Mouse (Mus musculus): ENCODE measurements at regions not wholly inside any gene's neighbourhood (a gene's known extent, or its start where the extent isn't known, plus 50 kb on each side); places are given as distances from the start of the nearest gene placed in this dataset.
A peak's percentile ranks its signal among the peaks of the same experiment; 100 is the strongest.

DNA sequence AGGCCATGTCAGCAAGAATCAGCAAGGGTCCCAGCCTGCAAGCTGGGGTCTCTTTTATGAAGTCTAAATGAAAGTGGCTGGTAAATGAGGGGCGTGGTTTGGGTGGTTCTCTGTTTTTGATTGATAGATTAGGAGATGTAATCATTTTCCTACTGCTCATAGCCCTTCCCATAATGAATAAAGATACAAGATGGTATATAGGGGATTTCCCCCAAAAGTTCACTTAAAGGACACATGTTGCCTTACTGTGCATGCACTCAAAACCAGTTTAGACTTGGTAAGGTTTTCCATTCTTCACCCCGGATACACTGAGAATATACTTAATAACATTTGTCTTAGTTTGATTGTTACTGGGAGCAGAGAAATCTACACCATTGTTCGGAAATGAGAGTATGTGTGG lies 262.4 kb upstream of the Zfp703 start:
- H3K27me3 ChIP-seq (ENCODE audit: insufficient read depth, poor library complexity, severe bottlenecking) = 0 out of 2 replicates have a peak, but pooled peaks cover 3% of the 10 kb centered on the region
- 93% methylated on average over 3 of the region's 3 CpGs for WGBS
- H3K4me1 ChIP-seq (replicated peaks) = peaks cover 10% of the 10 kb centered on the region
- no peak for DNase-seq (ENCODE audit: low spot score)
- no peak overlapping the region for H3K4me3 ChIP-seq
- no peaks in the 10 kb centered on the region for H3K36me3 ChIP-seq
- 0 out of 2 replicates have a peak, but pooled peaks cover 3% of the 10 kb centered on the region for H3K9me3 ChIP-seq
- H3K27ac ChIP-seq = no peak overlapping the region

DNA sequence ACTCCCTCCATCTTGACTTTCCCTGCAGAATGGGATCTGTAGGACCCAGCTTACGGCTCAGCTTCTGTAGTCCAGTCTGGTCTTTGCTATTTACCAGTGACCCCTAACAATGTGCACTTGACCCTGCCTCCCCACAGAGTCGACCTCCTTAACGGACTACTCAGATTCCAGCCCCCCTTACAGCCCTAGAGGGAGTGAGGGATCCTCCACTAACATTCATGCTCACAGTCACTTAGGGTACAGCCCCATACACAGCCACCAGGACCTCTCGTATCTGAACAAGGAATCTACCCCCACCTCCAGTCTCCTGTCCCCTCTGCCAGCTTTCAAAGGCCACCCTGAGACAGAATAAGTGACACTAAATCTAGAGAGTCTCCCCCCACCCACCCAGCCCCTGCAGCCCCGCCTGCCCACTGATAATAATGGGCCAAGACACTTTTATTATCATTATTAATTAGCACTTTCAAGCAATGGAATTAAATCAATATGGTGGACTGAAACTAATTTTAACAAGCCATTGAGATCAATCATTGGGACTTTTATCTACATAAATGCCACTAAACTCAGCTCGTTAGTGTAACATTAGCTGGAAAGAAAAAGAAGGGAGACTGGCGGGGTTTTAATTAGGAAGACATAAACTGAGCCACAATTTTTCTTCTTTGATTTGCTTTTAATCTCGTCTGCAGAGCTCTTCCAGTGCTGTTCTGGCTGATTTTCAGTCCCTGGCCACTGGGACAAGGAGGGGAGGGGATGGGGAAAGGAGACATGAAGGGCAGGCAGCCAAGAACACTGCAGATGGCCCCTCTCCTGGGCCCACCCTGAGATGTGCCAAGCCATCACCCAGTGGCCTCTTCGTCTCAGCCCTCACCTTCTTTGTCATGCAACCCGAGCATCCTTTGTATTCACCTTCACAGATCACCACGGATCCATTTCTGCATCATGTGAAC lies 258.4 kb upstream of the Zfp703 start:
- Histone ChIP-seq H3K4me3 (no peak overlapping the region), H3K27me3 (ENCODE audit: insufficient read depth, poor library complexity, severe bottlenecking) (0 out of 2 replicates have a peak, but pooled peaks cover 3% of the 10 kb centered on the region), H3K27ac (no peak overlapping the region), H3K4me1 (replicated peaks) (peaks cover 7% of the 10 kb centered on the region), H3K9me3 (0 out of 2 replicates have a peak, but pooled peaks cover 3% of the 10 kb centered on the region), H3K36me3 (no peaks in the 10 kb centered on the region)
- no peak for DNase-seq (ENCODE audit: low spot score)
- 66% methylated on average over 11 of the region's 11 CpGs for WGBS

DNA sequence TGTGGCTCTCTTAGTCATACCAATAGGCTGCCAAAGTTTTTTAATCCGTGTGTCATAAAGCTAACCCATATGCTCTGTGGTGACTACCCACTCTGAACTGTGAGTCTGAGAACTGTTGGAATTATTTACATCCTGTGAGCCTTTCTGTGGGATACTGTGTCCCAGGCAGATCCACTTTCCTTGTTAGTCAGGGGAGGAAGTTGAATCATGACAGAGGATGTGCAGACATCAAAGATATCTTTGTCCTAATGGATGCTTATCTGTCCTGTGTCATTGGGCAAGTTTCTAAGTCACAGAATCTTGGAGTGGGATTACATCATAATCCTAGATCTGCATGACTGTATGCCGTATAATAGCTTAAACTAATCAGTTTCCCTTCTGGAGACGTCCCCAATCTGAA lies 254.4 kb upstream of the Zfp703 start:
- WGBS = 78% methylated on average over 3 of the region's 3 CpGs
- Histone ChIP-seq H3K4me3 (no peak overlapping the region), H3K27me3 (ENCODE audit: insufficient read depth, poor library complexity, severe bottlenecking) (no peaks in the 10 kb centered on the region), H3K9me3 (0 out of 2 replicates have a peak, but pooled peaks cover 3% of the 10 kb centered on the region), H3K36me3 (no peaks in the 10 kb centered on the region), H3K4me1 (replicated peaks) (peaks cover 7% of the 10 kb centered on the region), H3K27ac (no peak overlapping the region)
- DNase-seq (ENCODE audit: low spot score) = no peak

DNA sequence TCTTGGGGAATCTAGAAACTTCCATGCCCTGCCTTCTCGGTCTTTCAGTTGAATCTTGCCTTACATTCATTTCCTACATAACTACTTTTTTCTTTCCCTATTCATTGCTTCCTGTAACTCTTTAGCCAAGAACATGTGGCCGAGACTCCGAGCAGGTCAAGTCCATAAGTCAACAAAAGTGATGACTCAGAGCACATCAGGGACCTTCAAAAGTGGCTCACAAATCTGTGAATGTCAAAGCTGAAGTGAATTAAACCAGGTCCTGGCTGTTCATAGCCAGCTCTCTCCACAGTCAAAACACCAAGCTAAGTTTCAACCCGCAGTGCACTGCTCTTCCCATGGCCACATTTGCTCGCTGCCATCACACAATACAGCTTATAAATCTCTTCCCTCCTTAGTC lies 252.5 kb upstream of the Zfp703 start:
- Histone ChIP-seq H3K4me1 (replicated peaks) (no peaks in the 10 kb centered on the region), H3K27ac (no peak overlapping the region), H3K4me3 (no peak overlapping the region), H3K9me3 (0 out of 2 replicates have a peak, but pooled peaks cover 1% of the 10 kb centered on the region), H3K36me3 (no peaks in the 10 kb centered on the region), H3K27me3 (ENCODE audit: insufficient read depth, poor library complexity, severe bottlenecking) (no peaks in the 10 kb centered on the region)
- WGBS = 91% methylated on average over 5 of the region's 5 CpGs
- DNase-seq (ENCODE audit: low spot score) = no peak

DNA sequence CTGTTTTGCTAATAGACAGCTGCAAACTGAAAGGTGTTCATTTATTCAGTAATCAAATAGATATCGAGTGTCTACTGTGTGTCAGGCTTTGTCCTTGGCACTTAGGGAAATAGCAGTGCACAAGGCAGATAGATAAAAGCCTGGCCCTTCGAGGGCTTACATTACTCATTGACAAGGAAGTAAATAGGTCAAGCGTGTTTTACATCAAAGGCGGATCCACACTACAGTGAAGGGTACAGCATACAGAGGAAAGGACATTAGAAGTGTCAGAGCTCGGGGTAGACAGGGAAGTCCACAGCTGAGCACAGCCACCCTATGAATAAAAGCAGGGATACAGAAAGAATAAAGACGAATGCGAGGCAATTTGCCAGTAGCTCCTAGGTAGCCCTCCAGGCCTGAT lies 251.6 kb upstream of the Zfp703 start:
- H3K4me1 ChIP-seq (replicated peaks) = no peaks in the 10 kb centered on the region
- no peaks in the 10 kb centered on the region for H3K36me3 ChIP-seq
- DNase-seq (ENCODE audit: low spot score) = no peak
- no peaks in the 10 kb centered on the region for H3K27me3 ChIP-seq (ENCODE audit: insufficient read depth, poor library complexity, severe bottlenecking)
- H3K9me3 ChIP-seq = no peaks in the 10 kb centered on the region
- WGBS = 82% methylated on average over 7 of the region's 7 CpGs
- no peak overlapping the region for H3K27ac ChIP-seq
- H3K4me3 ChIP-seq = no peak overlapping the region

DNA sequence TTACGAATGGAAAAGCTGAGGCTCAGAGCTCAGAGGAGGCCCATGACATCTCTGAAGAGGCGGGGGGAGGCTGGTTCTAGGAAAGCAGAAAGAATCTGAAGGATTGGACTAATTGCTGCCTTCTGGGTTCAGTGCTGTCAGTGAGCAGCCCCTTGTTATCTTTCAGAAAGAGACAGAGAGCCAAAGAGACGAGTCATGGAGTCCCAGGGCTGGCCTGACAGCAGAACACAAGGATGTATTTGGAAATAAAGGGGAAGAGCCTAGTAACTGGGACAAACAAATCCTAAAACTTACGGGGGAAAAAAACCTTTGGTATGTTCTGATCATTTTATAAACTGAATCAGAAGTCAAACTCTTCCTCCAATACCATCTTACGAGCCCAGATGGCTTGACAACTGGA lies 247.8 kb upstream of the Zfp703 start:
- no peaks in the 10 kb centered on the region for H3K4me1 ChIP-seq (replicated peaks)
- no peak overlapping the region for H3K27ac ChIP-seq
- WGBS = 85% methylated on average over 5 of the region's 5 CpGs
- no peaks in the 10 kb centered on the region for H3K27me3 ChIP-seq (ENCODE audit: insufficient read depth, poor library complexity, severe bottlenecking)
- H3K4me3 ChIP-seq = no peak overlapping the region
- no peaks in the 10 kb centered on the region for H3K9me3 ChIP-seq
- H3K36me3 ChIP-seq = no peaks in the 10 kb centered on the region
- DNase-seq (ENCODE audit: low spot score) = no peak

DNA sequence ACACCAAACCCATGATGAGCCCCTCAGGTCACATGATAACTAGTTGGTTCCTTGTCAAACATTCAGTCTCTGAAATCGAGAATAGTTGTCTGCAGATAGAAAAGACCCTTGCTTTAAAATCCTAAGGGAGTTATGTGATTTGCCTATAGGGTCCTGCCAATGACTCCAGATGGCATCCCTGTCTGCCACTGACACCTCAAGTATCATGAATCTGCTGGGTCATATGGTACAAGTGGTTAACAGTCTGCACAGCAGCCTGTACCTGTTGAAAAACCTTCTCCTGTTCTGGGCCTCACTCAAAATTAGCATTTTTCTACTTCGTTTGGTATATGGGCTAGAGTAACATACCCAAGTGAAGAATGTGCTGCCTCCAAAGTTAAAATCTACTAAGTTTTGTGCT lies 246.0 kb upstream of the Zfp703 start:
- Histone ChIP-seq H3K4me1 (replicated peaks) (no peaks in the 10 kb centered on the region), H3K27me3 (ENCODE audit: insufficient read depth, poor library complexity, severe bottlenecking) (no peaks in the 10 kb centered on the region), H3K36me3 (no peaks in the 10 kb centered on the region), H3K27ac (no peak overlapping the region), H3K9me3 (no peaks in the 10 kb centered on the region), H3K4me3 (no peak overlapping the region)
- 81% methylated on average over 2 of the region's 2 CpGs for WGBS
- no peak for DNase-seq (ENCODE audit: low spot score)

DNA sequence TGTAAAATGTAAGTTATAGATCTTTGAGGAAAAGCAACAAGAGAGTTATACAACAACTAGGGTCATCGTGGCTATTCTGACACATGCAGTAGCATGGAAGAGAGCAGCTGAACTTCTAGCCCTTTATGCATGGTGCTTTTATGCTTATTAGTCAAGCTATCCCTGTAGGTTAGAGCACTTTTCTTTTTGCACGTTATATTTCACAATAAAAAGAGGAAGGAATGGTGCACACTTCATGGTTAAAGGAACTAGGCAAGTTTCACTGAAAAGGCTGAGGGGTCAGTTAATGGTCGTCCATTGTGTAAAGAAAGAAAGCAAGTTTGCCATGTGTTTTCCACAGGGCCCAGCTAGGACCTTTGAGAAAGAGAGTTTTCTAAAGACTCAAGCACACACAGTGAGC lies 232.7 kb upstream of the Zfp703 start:
- Histone ChIP-seq H3K9me3 (no peaks in the 10 kb centered on the region), H3K4me3 (no peak overlapping the region), H3K27ac (no peak overlapping the region), H3K4me1 (replicated peaks) (peaks cover 8% of the 10 kb centered on the region; the same call in 1 of the 2 replicates), H3K36me3 (no peaks in the 10 kb centered on the region), H3K27me3 (ENCODE audit: insufficient read depth, poor library complexity, severe bottlenecking) (0 out of 2 replicates have a peak, but pooled peaks cover 5% of the 10 kb centered on the region)
- DNase-seq (ENCODE audit: low spot score) = no peak
- 69% methylated on average over 3 of the region's 3 CpGs for WGBS

DNA sequence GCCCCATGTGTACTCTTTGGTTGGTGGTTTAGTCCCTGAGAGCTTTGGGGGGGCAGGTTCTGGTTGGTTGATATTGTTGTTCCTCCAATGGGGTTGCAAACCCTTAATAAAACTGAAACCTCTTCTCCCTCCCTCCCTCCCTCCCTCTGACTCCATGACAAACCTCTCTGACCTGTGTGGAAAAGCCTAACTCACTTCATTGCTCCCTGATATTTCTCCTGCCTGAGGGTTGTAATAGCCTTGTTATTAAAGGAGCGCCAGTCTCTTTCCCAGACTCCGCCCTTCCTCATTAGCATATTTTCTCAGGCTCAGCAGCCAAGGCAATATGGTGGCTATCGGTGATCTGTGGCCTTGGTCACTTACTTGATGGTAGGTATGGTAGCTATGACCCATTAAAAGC lies 230.3 kb upstream of the Zfp703 start:
- 0 out of 2 replicates have a peak overlapping the region, but pooled peaks have one; percentile 50 for H3K27ac ChIP-seq
- peaks cover 8% of the 10 kb centered on the region; the same call in 1 of the 2 replicates for H3K4me1 ChIP-seq (replicated peaks)
- H3K4me3 ChIP-seq = no peak overlapping the region
- 0 out of 2 replicates have a peak, but pooled peaks cover 5% of the 10 kb centered on the region for H3K27me3 ChIP-seq (ENCODE audit: insufficient read depth, poor library complexity, severe bottlenecking)
- DNase-seq (ENCODE audit: low spot score) = no peak
- H3K36me3 ChIP-seq = no peaks in the 10 kb centered on the region
- WGBS = 82% methylated on average over 3 of the region's 3 CpGs
- no peaks in the 10 kb centered on the region for H3K9me3 ChIP-seq

DNA sequence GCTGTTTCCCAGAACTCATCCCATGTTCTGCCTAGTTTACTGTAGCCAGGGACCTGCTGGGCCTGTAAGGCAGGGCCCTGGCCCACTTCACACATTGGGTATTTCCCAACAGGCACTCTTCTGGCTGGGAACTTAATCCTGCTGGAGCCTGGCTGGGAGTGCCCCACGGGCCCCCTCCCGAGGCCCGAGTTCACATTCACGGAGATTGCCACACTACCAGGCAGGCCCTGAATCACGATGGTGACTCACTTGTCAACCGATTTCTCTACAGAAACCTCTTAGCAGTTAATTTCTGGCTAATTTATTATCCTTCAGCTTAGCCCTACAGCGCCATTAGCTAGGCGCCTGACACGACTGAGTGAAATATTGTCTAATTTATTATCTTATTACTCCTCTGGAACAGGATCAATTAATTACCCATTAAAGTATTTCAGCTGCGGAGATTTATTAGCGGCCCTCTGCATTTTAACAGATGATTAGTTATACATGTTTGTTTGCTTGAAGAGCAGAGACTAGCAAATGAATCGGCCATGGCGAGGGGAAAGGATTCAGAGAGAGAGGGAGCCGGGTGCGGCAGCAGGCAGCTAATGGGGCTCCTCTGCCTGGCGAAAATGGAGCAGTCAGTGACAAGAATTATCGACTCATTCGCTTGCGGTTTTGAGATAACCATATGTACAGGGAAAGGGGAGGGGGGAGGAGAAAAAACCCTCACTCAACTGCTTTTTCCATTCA lies 229.7 kb upstream of the Zfp703 start:
- Histone ChIP-seq H3K27me3 (ENCODE audit: insufficient read depth, poor library complexity, severe bottlenecking) (0 out of 2 replicates have a peak, but pooled peaks cover 5% of the 10 kb centered on the region), H3K4me3 (no peak overlapping the region), H3K9me3 (no peaks in the 10 kb centered on the region), H3K27ac (0 out of 2 replicates have a peak overlapping the region, but pooled peaks have one; percentile 50), H3K36me3 (no peaks in the 10 kb centered on the region), H3K4me1 (replicated peaks) (peaks cover 8% of the 10 kb centered on the region; the same call in 1 of the 2 replicates)
- DNase-seq (ENCODE audit: low spot score) = no peak
- WGBS = 84% methylated on average over 19 of the region's 19 CpGs

DNA sequence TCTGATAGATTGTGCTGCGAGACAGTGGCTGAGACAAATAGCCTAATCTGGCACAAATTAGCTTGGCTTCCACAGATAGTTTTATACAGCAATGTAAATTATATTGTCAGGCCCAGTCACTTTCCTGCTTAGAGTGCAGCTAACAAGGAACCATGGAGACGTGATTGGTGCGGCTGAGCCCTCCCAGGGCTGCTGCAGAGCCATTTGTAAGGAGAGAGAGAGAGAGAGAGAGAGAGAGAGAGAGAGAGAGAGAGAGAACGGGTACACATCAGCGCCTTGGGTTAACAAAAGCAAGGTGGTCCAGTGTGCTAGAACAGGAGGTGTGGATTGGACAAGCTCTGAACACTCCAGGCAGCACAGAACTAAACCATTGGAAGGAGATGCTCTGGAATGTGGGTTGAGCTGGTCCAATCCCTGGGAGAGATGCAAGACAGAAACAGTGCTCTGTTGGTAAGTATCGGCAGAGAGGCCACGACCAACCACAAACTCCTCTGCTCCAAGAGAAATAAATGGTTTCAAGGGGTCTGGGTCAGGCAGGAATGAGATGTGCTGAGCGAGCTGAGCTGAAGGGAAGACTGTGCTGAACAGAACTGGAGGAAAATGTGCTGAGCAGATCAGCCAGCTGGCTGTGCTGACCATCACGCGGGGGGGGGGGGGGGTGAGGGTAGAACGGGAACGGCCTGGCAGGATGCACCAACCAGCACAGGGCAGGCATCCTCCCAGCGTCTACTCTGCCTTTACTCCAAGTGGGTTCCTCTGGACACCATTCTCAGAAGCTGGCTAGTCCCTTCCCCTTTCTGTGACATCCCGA lies 228.8 kb upstream of the Zfp703 start:
- H3K9me3 ChIP-seq = no peaks in the 10 kb centered on the region
- peaks cover 8% of the 10 kb centered on the region; the same call in 1 of the 2 replicates for H3K4me1 ChIP-seq (replicated peaks)
- 0 out of 2 replicates have a peak, but pooled peaks cover 5% of the 10 kb centered on the region for H3K27me3 ChIP-seq (ENCODE audit: insufficient read depth, poor library complexity, severe bottlenecking)
- H3K27ac ChIP-seq = no peak overlapping the region
- DNase-seq (ENCODE audit: low spot score) = no peak
- no peaks in the 10 kb centered on the region for H3K36me3 ChIP-seq
- H3K4me3 ChIP-seq = no peak overlapping the region
- WGBS = 73% methylated on average over 14 of the region's 14 CpGs

DNA sequence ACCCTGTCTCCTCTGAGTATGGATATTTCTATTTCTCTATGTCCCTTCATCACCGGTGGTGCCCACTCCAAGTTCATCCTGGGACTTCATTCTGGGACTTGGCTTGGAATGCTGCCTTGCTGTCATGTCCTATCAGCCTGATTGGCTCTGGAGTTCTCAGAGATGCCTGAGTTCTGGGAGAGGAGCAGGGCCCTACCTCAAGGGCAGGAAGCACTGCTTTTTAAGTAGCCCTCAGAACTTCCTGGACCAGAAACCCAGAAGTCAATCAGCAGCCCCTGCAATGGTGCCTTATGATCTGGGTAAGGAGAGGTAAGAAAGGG lies 228.2 kb upstream of the Zfp703 start:
- 0 out of 2 replicates have a peak, but pooled peaks cover 5% of the 10 kb centered on the region for H3K27me3 ChIP-seq (ENCODE audit: insufficient read depth, poor library complexity, severe bottlenecking)
- H3K9me3 ChIP-seq = no peaks in the 10 kb centered on the region
- 91% methylated on average over 1 of the region's 1 CpGs for WGBS
- H3K4me3 ChIP-seq = no peak overlapping the region
- no peaks in the 10 kb centered on the region for H3K36me3 ChIP-seq
- no peak for DNase-seq (ENCODE audit: low spot score)
- no peak overlapping the region for H3K27ac ChIP-seq
- peaks cover 8% of the 10 kb centered on the region; the same call in 1 of the 2 replicates for H3K4me1 ChIP-seq (replicated peaks)

Measured in hindbrain, embryonic 10.5 days (tissue).